Mouse (Mus musculus): ENCODE results near the gene Slc24a5.
"Not testable (repeated sequence)": the region's sequence is repeated elsewhere in the genome, so short reads cannot be mapped to it uniquely, and the experiment has no call there.

Slc24a5 gene

GRCm38 (mm10) chr2:125067894-125068293 lies at the start of gene Slc24a5:
TSS of gene Slc24a5 (plus strand) at chr2:125068124.
- no peak for ATAC-seq (ENCODE audit: insufficient number of reproducible peaks, low FRiP score, low TSS enrichment)

GRCm38 (mm10) chr2:125024386-125024785 lies 43.5 kb upstream of the Slc24a5 start:
- ATAC-seq (ENCODE audit: insufficient number of reproducible peaks, low FRiP score, low TSS enrichment) = no peak

GRCm38 (mm10) chr2:125026358-125027000 lies 41.4 kb upstream of the Slc24a5 start:
- no peak for ATAC-seq (ENCODE audit: insufficient number of reproducible peaks, low FRiP score, low TSS enrichment)

GRCm38 (mm10) chr2:125030591-125030990 lies 37.3 kb upstream of the Slc24a5 start:
- ATAC-seq (ENCODE audit: insufficient number of reproducible peaks, low FRiP score, low TSS enrichment) = no peak

GRCm38 (mm10) chr2:125031111-125031510 lies 36.8 kb upstream of the Slc24a5 start:
- peak; percentile 12 for ATAC-seq (ENCODE audit: insufficient number of reproducible peaks, low FRiP score, low TSS enrichment)

GRCm38 (mm10) chr2:125031562-125032257 lies 36.2 kb upstream of the Slc24a5 start:
- ATAC-seq (ENCODE audit: insufficient number of reproducible peaks, low FRiP score, low TSS enrichment) = peak; percentile 87

GRCm38 (mm10) chr2:125032258-125032973 lies 35.5 kb upstream of the Slc24a5 start:
- ATAC-seq (ENCODE audit: insufficient number of reproducible peaks, low FRiP score, low TSS enrichment) = peak; percentile 45

GRCm38 (mm10) chr2:125033042-125033743 lies 34.7 kb upstream of the Slc24a5 start:
- no peak for ATAC-seq (ENCODE audit: insufficient number of reproducible peaks, low FRiP score, low TSS enrichment)

GRCm38 (mm10) chr2:125055316-125055903 lies 12.5 kb upstream of the Slc24a5 start:
- no peak for ATAC-seq (ENCODE audit: insufficient number of reproducible peaks, low FRiP score, low TSS enrichment)

- no peak for ATAC-seq (ENCODE audit: insufficient number of reproducible peaks, low FRiP score, low TSS enrichment)
Measured at GRCm38 (mm10) chr2:125057250-125057815, 10.6 kb upstream of the Slc24a5 start.

GRCm38 (mm10) chr2:125061451-125061850 lies 6.5 kb upstream of the Slc24a5 start:
- no peak for ATAC-seq (ENCODE audit: insufficient number of reproducible peaks, low FRiP score, low TSS enrichment)

GRCm38 (mm10) chr2:125062944-125063343 lies 5.0 kb upstream of the Slc24a5 start:
- no peak for ATAC-seq (ENCODE audit: insufficient number of reproducible peaks, low FRiP score, low TSS enrichment)

- no peak for ATAC-seq (ENCODE audit: insufficient number of reproducible peaks, low FRiP score, low TSS enrichment)
Measured at GRCm38 (mm10) chr2:125067373-125067772, 551 bp upstream of the Slc24a5 start.

- ATAC-seq (ENCODE audit: insufficient number of reproducible peaks, low FRiP score, low TSS enrichment) = no peak
Measured at GRCm38 (mm10) chr2:125068696-125069095, 772 bp downstream of the Slc24a5 start.

- no peak for ATAC-seq (ENCODE audit: insufficient number of reproducible peaks, low FRiP score, low TSS enrichment)
Measured at GRCm38 (mm10) chr2:125073056-125073780, 5.3 kb downstream of the Slc24a5 start.

- ATAC-seq (ENCODE audit: insufficient number of reproducible peaks, low FRiP score, low TSS enrichment) = no peak
Measured at GRCm38 (mm10) chr2:125083879-125084278, 16.0 kb downstream of the Slc24a5 start.

GRCm38 (mm10) chr2:125088757-125089156 lies 20.8 kb downstream of the Slc24a5 start:
- no peak for ATAC-seq (ENCODE audit: insufficient number of reproducible peaks, low FRiP score, low TSS enrichment)

GRCm38 (mm10) chr2:125092123-125092522 lies 24.2 kb downstream of the Slc24a5 start:
- ATAC-seq (ENCODE audit: insufficient number of reproducible peaks, low FRiP score, low TSS enrichment) = not testable (repeated sequence)

GRCm38 (mm10) chr2:125104491-125104890 lies 36.6 kb downstream of the Slc24a5 start:
- ATAC-seq (ENCODE audit: insufficient number of reproducible peaks, low FRiP score, low TSS enrichment) = not testable (repeated sequence)

All from cerebellum, adult (tissue).